Mouse (Mus musculus): Measurements from ENCODE around the gene Kalrn. TPM values are rescaled to one million over a fixed set of nuclear protein-coding genes. Genes with fewer than 3 reads are reported as not detected.
A peak's percentile ranks its signal among the peaks of the same experiment; 100 is the strongest.

Kalrn gene
- polyA plus RNA-seq, 1 experiment from 2014 or later: 39.2 TPM

GRCm38 (mm10) chr16:34489805-34490325 lies 83.5 kb downstream of the Kalrn start:
- H3K36me3 ChIP-seq (replicated peaks): no peaks in the 10 kb centered on the region
- ATAC-seq (replicated peaks): no peak
- H3K9me3 ChIP-seq: no peaks in the 10 kb centered on the region
- 48% methylated on average over 3 of the region's 3 CpGs for WGBS
- H3K27me3 ChIP-seq (replicated peaks): no peaks in the 10 kb centered on the region
- H3K27ac ChIP-seq: no peak overlapping the region
- no peak overlapping the region for H3K9ac ChIP-seq
- H3K4me1 ChIP-seq: peaks cover 28% of the 10 kb centered on the region
- H3K4me3 ChIP-seq: no peak overlapping the region
- H3K4me2 ChIP-seq: no peak overlapping the region

- 89% methylated on average over 5 of the region's 5 CpGs for WGBS
- no peaks in the 10 kb centered on the region for H3K9me3 ChIP-seq
- H3K27ac ChIP-seq: no peak overlapping the region
- no peaks in the 10 kb centered on the region for H3K36me3 ChIP-seq (replicated peaks)
- no peak for ATAC-seq (replicated peaks)
- H3K4me2 ChIP-seq: no peak overlapping the region
- no peaks in the 10 kb centered on the region for H3K27me3 ChIP-seq (replicated peaks)
- H3K4me1 ChIP-seq: peaks cover 30% of the 10 kb centered on the region
- H3K9ac ChIP-seq: no peak overlapping the region
- H3K4me3 ChIP-seq: no peak overlapping the region
Measured at GRCm38 (mm10) chr16:34487823-34488222, 85.5 kb downstream of the Kalrn start.

- H3K27ac ChIP-seq: no peak overlapping the region
- no peak for ATAC-seq (replicated peaks)
- WGBS: 89% methylated on average over 7 of the region's 7 CpGs
- H3K4me2 ChIP-seq: no peak overlapping the region
- no peaks in the 10 kb centered on the region for H3K36me3 ChIP-seq (replicated peaks)
- peaks cover 30% of the 10 kb centered on the region for H3K4me1 ChIP-seq
- no peaks in the 10 kb centered on the region for H3K9me3 ChIP-seq
- H3K27me3 ChIP-seq (replicated peaks): no peaks in the 10 kb centered on the region
- no peak overlapping the region for H3K9ac ChIP-seq
- no peak overlapping the region for H3K4me3 ChIP-seq
Measured at GRCm38 (mm10) chr16:34487268-34487667, 86.1 kb downstream of the Kalrn start.

- H3K36me3 ChIP-seq (replicated peaks): no peaks in the 10 kb centered on the region
- H3K27ac ChIP-seq: no peak overlapping the region
- H3K4me2 ChIP-seq: no peak overlapping the region
- H3K27me3 ChIP-seq (replicated peaks): no peaks in the 10 kb centered on the region
- WGBS: 76% methylated on average over 6 of the region's 6 CpGs
- no peak overlapping the region for H3K9ac ChIP-seq
- ATAC-seq (replicated peaks): no peak
- peaks cover 21% of the 10 kb centered on the region for H3K4me1 ChIP-seq
- H3K9me3 ChIP-seq: no peaks in the 10 kb centered on the region
- no peak overlapping the region for H3K4me3 ChIP-seq
Measured at GRCm38 (mm10) chr16:34485483-34485882, 87.8 kb downstream of the Kalrn start.

- Histone ChIP-seq H3K9me3 (no peaks in the 10 kb centered on the region), H3K4me2 (no peak overlapping the region), H3K4me1 (peaks cover 20% of the 10 kb centered on the region), H3K27me3 (replicated peaks) (no peaks in the 10 kb centered on the region), H3K4me3 (no peak overlapping the region), H3K27ac (no peak overlapping the region), H3K9ac (no peak overlapping the region), H3K36me3 (replicated peaks) (no peaks in the 10 kb centered on the region)
- 56% methylated on average over 3 of the region's 3 CpGs for WGBS
- peak; percentile 24; the same call in 1 of the 2 replicates for ATAC-seq (replicated peaks)
Measured at GRCm38 (mm10) chr16:34484921-34485320, 88.4 kb downstream of the Kalrn start.

GRCm38 (mm10) chr16:34484213-34484612 lies 89.1 kb downstream of the Kalrn start:
- no peak overlapping the region for H3K9ac ChIP-seq
- H3K4me3 ChIP-seq: no peak overlapping the region
- H3K9me3 ChIP-seq: no peaks in the 10 kb centered on the region
- H3K4me2 ChIP-seq: no peak overlapping the region
- no peak overlapping the region for H3K27ac ChIP-seq
- no peak for ATAC-seq (replicated peaks)
- WGBS: 85% methylated on average over 1 of the region's 1 CpGs
- H3K36me3 ChIP-seq (replicated peaks): no peaks in the 10 kb centered on the region
- no peaks in the 10 kb centered on the region for H3K27me3 ChIP-seq (replicated peaks)
- H3K4me1 ChIP-seq: peaks cover 20% of the 10 kb centered on the region

GRCm38 (mm10) chr16:34483716-34484115 lies 89.6 kb downstream of the Kalrn start:
- Histone ChIP-seq H3K4me3 (no peak overlapping the region), H3K9me3 (no peaks in the 10 kb centered on the region), H3K36me3 (replicated peaks) (no peaks in the 10 kb centered on the region), H3K4me2 (no peak overlapping the region), H3K4me1 (peaks cover 20% of the 10 kb centered on the region), H3K9ac (no peak overlapping the region), H3K27ac (no peak overlapping the region), H3K27me3 (replicated peaks) (no peaks in the 10 kb centered on the region)
- no peak for ATAC-seq (replicated peaks)
- 67% methylated on average over 6 of the region's 6 CpGs for WGBS

GRCm38 (mm10) chr16:34474741-34475140 lies 98.6 kb downstream of the Kalrn start:
- Histone ChIP-seq H3K4me1 (peaks cover 54% of the 10 kb centered on the region), H3K36me3 (replicated peaks) (no peaks in the 10 kb centered on the region), H3K9ac (no peak overlapping the region), H3K9me3 (no peaks in the 10 kb centered on the region), H3K4me3 (no peak overlapping the region), H3K27me3 (replicated peaks) (no peaks in the 10 kb centered on the region), H3K4me2 (no peak overlapping the region), H3K27ac (peak overlapping the region; percentile 48; the same call in 1 of the 2 replicates)
- 55% methylated on average over 4 of the region's 4 CpGs for WGBS
- ATAC-seq (replicated peaks): no peak

GRCm38 (mm10) chr16:34473891-34474290 lies 99.4 kb downstream of the Kalrn start:
- Histone ChIP-seq H3K27me3 (replicated peaks) (no peaks in the 10 kb centered on the region), H3K9me3 (no peaks in the 10 kb centered on the region), H3K36me3 (replicated peaks) (no peaks in the 10 kb centered on the region), H3K4me2 (no peak overlapping the region), H3K4me3 (no peak overlapping the region), H3K9ac (no peak overlapping the region), H3K4me1 (peaks cover 63% of the 10 kb centered on the region), H3K27ac (peak overlapping the region; percentile 48)
- WGBS: 21% methylated on average over 4 of the region's 4 CpGs
- ATAC-seq (replicated peaks): 0 out of 2 replicates have a peak, but pooled peaks have one; percentile 22

GRCm38 (mm10) chr16:34471441-34471840 lies 101.9 kb downstream of the Kalrn start:
- ATAC-seq (replicated peaks): no peak
- Histone ChIP-seq H3K9me3 (no peaks in the 10 kb centered on the region), H3K27ac (no peak overlapping the region), H3K27me3 (replicated peaks) (no peaks in the 10 kb centered on the region), H3K4me2 (no peak overlapping the region), H3K4me1 (peaks cover 86% of the 10 kb centered on the region), H3K4me3 (no peak overlapping the region), H3K9ac (no peak overlapping the region), H3K36me3 (replicated peaks) (no peaks in the 10 kb centered on the region)
- WGBS: 83% methylated on average over 4 of the region's 4 CpGs

- H3K27ac ChIP-seq: peak overlapping the region; percentile 69
- H3K4me1 ChIP-seq: peaks cover 91% of the 10 kb centered on the region
- no peak overlapping the region for H3K9ac ChIP-seq
- H3K27me3 ChIP-seq (replicated peaks): no peaks in the 10 kb centered on the region
- WGBS: 58% methylated on average over 5 of the region's 5 CpGs
- no peaks in the 10 kb centered on the region for H3K9me3 ChIP-seq
- H3K4me3 ChIP-seq: no peak overlapping the region
- no peak overlapping the region for H3K4me2 ChIP-seq
- no peaks in the 10 kb centered on the region for H3K36me3 ChIP-seq (replicated peaks)
- ATAC-seq (replicated peaks): no peak; the same call in 1 of the 2 replicates
Measured at GRCm38 (mm10) chr16:34470343-34470742, 103.0 kb downstream of the Kalrn start.

GRCm38 (mm10) chr16:34469277-34469868 lies 104.0 kb downstream of the Kalrn start:
- peaks cover 83% of the 10 kb centered on the region for H3K4me1 ChIP-seq
- no peak overlapping the region for H3K4me3 ChIP-seq
- no peaks in the 10 kb centered on the region for H3K27me3 ChIP-seq (replicated peaks)
- H3K36me3 ChIP-seq (replicated peaks): no peaks in the 10 kb centered on the region
- peak overlapping the region; percentile 34 for H3K4me2 ChIP-seq
- H3K9ac ChIP-seq: no peak overlapping the region
- no peaks in the 10 kb centered on the region for H3K9me3 ChIP-seq
- peak overlapping the region; percentile 69 for H3K27ac ChIP-seq
- WGBS: 30% methylated on average over 8 of the region's 8 CpGs
- ATAC-seq (replicated peaks): peak; percentile 76

GRCm38 (mm10) chr16:34466649-34467048 lies 106.7 kb downstream of the Kalrn start:
- ATAC-seq (replicated peaks): no peak
- Histone ChIP-seq H3K27me3 (replicated peaks) (no peaks in the 10 kb centered on the region), H3K4me1 (peaks cover 64% of the 10 kb centered on the region), H3K9me3 (no peaks in the 10 kb centered on the region), H3K4me2 (no peak overlapping the region), H3K36me3 (replicated peaks) (no peaks in the 10 kb centered on the region), H3K4me3 (no peak overlapping the region), H3K27ac (0 out of 2 replicates have a peak overlapping the region, but pooled peaks have one; percentile 13), H3K9ac (no peak overlapping the region)
- WGBS: 58% methylated on average over 4 of the region's 4 CpGs

All from midbrain, embryonic 15.5 days (tissue).